Mouse (Mus musculus): Measurements from ENCODE around the gene Tmem63c.
A peak's percentile ranks its signal among the peaks of the same experiment; 100 is the strongest.

DNA sequence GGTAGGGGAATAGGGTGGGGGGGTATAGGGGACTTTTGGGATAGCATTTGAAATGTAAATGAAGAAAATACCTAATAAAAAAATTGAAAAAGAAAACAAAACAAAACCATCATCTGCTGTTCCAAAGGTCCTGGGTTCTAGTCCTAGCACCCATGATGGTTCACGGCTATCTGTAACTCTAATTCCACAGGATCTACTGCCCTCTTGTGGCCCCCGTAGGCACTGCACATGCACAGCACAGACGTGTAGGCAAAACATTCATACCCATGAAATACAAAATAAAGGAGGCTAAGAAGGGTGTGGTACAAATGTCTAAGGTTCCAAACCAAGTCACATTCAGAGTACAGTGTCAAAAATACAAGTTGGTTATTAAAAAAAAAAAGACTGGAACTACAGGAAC is 4.1 kb upstream of the Tmem63c start:
- TF ChIP-seq CTCF (conservative IDR thresholded peaks at IDR 0.05; ENCODE audit: low read length) (peak; percentile 98), POU5F1 (IDR thresholded peaks at IDR 0.05; ENCODE audit: borderline replicate concordance, low read length) (no peak)

All from E14TG2a.4 (cell line).